Mouse (Mus musculus) kidney, postnatal 4 days (tissue): ENCODE data around the gene Ephb3.
A peak's percentile ranks its signal among the peaks of the same experiment; 100 is the strongest.

ENCODE experiments used
- DNase-seq, 2 experiments: peaks; one replicate each; pipeline ENCODE4 v3.0.0; 2021; ENCODE audit warnings: mixed read lengths in 2 of 2

Ephb3 gene

DNA sequence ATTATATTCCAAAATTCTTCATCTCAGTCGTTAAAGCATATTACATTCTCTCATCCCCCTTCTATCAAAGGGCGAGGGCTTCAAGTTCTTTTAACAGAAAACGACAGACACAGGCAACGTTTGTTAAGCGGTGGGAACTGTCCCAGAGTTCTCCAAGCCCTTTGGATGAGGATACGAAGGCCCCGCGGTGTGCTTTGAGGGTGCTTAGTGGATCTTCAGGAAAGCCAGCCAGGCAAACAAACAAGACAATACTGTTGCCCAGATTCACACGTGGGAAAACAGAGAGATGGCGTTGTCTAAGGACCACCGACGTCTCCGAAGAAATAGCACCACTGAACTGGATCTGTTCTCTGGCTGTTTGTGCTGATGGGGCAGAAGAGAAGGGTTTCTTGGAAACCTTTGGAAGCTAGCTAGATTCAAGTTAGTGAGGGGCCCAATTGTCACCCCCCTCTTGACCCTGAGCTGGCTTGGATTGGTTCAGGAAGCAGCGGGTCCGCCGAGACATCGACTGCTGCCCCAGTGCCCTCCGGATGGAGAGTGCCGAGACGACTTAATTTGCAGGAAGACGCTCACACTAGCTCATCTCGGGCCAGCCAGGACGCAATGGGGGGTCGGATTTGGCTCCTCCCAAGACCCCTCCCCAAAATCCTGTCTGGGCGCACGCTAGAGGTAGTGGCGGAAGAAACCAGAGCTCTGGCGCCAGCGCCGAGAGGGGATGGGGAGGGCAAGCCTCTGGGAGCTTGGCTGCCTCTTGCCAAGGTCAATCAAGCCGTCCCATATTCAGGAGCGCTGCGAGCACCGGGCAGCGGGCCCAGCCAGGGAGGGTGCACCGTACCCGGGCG lies 43.5 kb downstream of the Ephb3 start:
- peak; percentile 60 to 73 for DNase-seq

DNA sequence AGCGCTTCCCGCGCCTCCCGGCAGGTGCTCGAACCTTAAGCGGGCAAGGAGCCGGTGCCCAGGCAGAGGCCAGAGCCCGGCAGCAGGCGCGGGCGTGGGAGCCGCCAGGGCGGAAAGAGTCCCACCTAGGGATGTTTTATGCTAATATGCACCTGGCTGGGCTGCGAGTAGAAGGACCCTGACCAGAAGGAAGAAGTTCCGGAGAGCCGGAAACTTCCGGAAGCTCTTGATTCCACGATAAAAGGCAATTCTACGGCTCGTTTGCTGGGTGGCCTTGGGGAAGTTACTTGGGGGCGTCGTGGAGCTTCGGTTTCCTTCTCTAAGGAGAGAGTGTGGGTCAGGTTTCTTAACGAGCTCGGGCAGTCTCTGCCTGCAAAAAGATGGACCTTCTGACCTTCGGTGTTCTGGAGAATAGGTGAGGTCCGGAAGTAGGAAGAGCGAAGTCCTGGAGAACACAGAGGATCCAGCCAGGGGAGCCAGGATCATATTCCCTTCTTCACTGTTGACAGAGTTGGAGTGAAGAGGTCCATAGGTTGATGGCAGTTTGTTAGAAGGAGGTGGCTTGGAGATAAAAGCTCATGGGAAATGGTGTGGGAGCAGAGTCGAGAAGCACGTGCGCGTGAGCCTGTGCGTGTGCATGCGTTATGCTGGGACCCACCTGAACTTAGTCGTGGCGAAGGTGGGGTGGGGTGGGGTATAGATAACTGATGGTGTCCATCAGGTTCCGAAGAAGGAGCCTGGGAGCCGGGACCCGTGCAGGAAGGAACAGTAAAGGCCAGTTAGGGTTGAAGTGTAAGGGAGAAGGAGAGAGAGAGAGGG lies 44.4 kb downstream of the Ephb3 start:
- no peak for DNase-seq

DNA sequence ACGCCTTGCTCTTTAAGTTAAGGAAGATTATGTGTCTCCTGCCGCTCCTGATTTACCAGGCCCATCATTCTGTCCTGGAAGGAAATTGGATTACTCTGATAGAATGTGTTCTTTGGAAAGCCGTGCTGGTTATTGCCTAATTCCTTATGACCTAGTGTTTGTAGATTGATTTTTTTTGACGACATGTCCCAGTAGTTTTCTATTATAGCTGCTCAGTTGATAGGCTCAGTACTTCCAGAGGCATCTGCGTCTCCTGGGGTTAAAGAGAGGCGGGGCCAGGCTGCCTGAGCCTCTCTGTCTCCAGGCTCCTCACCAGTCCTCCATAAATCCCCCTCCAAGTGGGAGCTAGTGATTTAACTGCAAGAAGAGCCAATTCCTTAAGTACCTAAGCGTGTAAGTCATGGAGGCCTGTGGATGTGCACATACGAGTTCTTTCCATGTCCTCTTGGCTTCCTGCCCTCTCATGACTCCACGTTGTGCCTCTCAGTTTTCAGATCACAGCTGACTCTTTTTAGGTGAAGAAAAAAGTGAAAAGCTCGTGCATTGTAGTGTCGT lies 47.9 kb downstream of the Ephb3 start:
- no peak for DNase-seq

DNA sequence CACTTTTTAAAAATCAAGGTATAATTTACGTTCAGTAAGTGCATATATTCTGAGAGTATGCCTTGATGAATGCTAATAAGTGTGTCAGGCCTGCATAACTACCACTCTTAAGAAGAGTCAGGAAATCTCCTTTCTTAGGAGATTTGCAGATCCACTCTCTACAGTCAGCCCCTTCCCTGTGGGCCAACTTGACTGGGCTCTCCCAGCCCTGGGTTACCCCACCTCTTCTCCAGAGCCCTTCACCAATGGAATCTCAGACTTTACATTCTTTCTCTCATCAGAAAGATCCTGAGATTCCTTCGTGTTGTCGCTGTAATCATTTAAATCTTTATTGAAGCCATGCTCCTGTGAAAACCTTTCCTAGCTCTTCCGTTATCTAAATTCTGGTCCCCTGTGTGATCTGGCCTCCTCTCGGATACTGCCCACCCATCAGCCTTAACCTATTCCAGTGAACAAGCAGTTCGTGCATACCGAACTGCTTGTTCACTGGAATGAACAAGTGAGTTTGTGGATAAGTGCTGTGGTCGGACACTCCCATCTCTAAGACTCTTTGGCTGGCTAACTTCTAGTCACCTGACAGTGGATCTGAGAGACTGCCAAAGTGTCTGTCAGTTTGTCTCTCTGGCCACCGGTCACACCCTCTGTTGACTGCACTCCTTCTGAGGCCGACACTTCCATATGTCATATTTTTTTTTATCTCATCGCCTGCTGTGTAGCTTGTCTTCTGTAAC lies 51.2 kb downstream of the Ephb3 start:
- DNase-seq, result no peak

DNA sequence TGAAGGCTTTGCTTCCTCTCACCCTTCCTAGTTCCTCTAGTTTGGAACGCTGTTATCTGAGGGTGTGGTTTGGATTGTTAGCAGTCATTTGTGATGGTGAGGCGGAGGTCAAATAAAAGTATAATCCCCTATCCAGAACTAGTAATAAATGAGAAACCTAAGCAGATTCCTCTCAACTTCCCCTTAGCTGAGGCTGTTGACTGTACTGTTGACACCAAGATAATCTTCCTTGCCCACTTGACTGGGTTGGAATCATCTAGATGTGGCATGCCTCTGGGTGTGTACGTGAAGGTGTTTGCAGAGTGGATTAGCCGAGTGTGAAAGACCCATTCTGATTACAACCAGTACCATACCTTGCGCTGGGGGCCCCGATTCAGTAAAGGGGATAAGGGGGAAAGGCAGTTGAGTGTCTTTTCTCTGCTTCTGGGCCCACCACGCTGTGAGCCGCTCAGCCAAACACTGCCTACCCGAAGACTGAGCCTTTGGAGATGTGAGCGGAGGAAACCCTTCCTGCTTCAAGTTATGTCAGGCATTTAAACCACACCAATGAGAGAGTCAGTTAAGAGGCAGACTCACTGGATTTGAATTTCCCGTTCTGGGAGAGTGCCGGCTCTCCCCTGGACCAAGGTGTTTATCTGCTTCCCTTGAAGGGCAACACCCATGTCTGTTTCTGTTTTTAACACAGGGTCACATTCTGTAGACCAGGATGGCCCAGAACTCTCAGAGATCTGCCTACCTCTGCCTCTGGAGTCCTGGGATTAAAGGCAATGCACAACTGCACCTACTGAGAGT lies 52.2 kb downstream of the Ephb3 start:
- no peak for DNase-seq

DNA sequence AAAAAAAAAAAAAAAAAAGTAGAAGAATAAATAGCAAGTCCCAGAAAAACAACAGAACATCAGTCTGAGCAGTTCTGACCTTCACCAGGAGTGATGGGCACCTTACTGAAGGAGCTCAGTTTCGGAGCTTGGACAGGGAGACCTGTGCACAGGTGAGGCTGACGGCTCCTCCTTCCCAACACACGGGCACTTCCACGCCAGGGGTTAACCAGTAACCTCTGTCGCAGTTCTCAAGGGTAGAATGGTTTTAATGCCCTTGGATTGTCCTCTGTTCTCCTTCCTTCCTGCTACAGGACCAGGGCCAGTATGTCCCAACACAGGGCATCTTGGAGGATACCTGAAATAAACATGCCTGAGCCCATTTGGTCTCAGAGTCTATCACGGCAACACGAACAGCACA lies 60.9 kb downstream of the Ephb3 start:
- DNase-seq, result no peak

DNA sequence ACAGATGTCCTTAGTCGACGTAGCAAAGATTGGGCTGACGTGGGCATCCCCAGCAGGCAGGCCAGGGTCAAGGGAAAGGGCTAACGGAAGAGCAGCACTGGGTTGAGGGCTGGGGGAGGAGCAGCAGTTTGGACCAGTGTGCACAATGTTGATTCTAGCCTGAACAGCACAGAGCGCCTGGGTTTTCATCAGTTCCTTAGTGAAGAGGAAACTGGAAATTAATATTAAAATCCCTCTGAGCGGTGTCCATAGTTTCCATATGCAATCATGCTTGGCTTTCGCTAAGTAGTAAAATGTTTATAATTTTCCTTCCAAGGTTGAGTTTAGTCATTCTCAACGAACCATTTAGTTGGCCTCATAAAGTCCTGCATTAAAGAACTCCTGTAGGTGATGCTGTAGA lies 65.2 kb downstream of the Ephb3 start:
- DNase-seq, result no peak

DNA sequence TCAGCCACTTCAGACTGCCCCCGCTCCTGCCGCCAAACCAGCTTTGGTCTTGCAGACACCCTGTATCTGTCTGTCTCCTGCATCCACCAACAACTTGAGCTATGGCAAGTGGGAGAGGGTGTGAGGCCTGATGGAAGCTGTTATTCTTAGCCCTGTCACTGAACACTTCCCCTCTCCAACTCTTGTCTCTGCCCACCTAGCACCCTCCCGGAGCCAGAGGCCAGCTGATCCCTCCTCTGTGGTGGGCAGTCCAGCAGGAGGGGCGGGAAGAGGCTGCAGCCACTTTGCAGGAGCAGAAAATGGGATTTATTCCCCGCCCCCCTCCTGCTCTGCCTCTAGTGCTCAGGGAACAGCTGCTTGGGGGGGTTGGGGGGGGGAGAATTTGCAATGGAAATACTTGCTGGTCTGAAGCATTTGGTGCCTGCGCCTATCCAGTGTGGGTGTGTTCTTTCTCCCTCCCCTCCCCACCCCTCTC lies 67.3 kb downstream of the Ephb3 start:
- DNase-seq, result no peak

DNA sequence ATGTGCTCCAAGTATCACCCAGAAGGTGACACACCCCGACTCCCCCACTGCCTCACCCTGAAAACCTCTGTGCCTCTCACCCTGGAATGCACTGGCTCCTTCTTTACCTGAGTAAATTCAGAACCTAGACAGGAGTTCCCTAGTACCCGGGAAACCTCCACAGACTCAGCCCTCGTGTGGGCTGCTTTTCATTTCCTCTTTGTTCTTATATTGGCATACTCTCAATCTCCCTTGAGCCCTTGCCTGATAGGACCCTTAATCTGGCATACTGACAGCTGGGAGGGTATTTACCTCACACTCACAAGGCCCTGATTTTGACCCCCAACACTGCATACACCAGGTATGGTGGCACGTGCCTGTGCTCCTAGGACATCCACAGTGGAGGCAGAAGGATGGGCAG lies 68.2 kb downstream of the Ephb3 start:
- DNase-seq, result no peak
